Mouse (Mus musculus) MEL (cell line): ENCODE data around the gene Gm35134. TPM values are rescaled to one million over a fixed set of nuclear protein-coding genes. Genes with fewer than 3 reads are reported as not detected.
"Not testable (repeated sequence)": the region's sequence is repeated elsewhere in the genome, so short reads cannot be mapped to it uniquely, and the experiment has no call there.

ENCODE experiments used
- DNase-seq: peaks from one replicate; pipeline ENCODE4 v3.0.0; 2011; ENCODE audit warnings: low read depth, low spot score
- H3K27ac ChIP-seq: 2 replicates; pipeline ENCODE4 v1.5.1; 2012; ENCODE audit warnings: low read depth, mild to moderate bottlenecking, control low read depth, low read length, moderate library complexity; ENCODE audit not compliant: control insufficient read depth
- H3K27me3 ChIP-seq, 2 experiments: fragments of 150-350 bp in 1 of 2; sonication (generic) in 1 of 2; 2 replicates each; pipeline ENCODE4 v1.6.1; 2012; ENCODE audit warnings: low read length in 2 of 2, mild to moderate bottlenecking in 2 of 2, improper control_type of control experiment in 1 of 2, moderate library complexity in 1 of 2; ENCODE audit not compliant: insufficient read depth in 2 of 2, control insufficient read depth in 1 of 2
- H3K36me3 ChIP-seq, 2 experiments: 2 replicates each; pipeline ENCODE4 v1.6.1; 2012 to 2014; ENCODE audit warnings: low read length in 2 of 2, improper control_type of control experiment in 1 of 2, inconsistent platforms in 1 of 2, mild to moderate bottlenecking in 1 of 2; ENCODE audit not compliant: insufficient read depth in 2 of 2, control insufficient read depth in 1 of 2
- H3K4me1 ChIP-seq, 2 experiments: fragments of 150-350 bp in 1 of 2; sonication (generic) in 1 of 2; 2 replicates each; pipeline ENCODE4 v1.6.1; 2012; ENCODE audit warnings: low read length in 2 of 2, improper control_type of control experiment in 1 of 2, mild to moderate bottlenecking in 1 of 2; ENCODE audit not compliant: insufficient read depth in 2 of 2, control insufficient read depth in 1 of 2
- H3K4me3 ChIP-seq, 2 experiments: fragments of 150-350 bp in 1 of 2; sonication (generic) in 1 of 2; 2 replicates each; pipeline ENCODE4 v1.5.1; 2012; ENCODE audit warnings: low read depth in 2 of 2, low read length in 2 of 2, mild to moderate bottlenecking in 2 of 2, moderate library complexity in 2 of 2, control low read depth in 1 of 2, improper control_type of control experiment in 1 of 2; ENCODE audit not compliant: control insufficient read depth in 1 of 2, insufficient read depth in 1 of 2
- H3K79me2 ChIP-seq: 2 replicates; pipeline ENCODE4 v1.6.1; 2012; ENCODE audit warnings: mild to moderate bottlenecking, low read length, moderate library complexity; ENCODE audit not compliant: control insufficient read depth, poor library complexity, insufficient read depth
- H3K9ac ChIP-seq: 2 replicates; pipeline ENCODE4 v1.6.1; 2012; ENCODE audit warnings: low read depth, mild to moderate bottlenecking, control low read depth, low read length, moderate library complexity; ENCODE audit not compliant: control insufficient read depth, poor library complexity, severe bottlenecking
- H3K9me3 ChIP-seq: fragments of 150-350 bp; sonication (generic); replicated peaks from 2 replicates; pipeline ENCODE4 v1.6.1; 2012; ENCODE audit warnings: mild to moderate bottlenecking, low read length, improper control_type of control experiment, moderate library complexity; ENCODE audit not compliant: insufficient read depth
- polyA plus RNA-seq, 2 experiments: library from polyadenylated mRNA; stranded (reverse) in 1 of 2; unstranded in 1 of 2; fragments of >175 nt in 1 of 2; fragments of >200 nt in 1 of 2; gene quantifications; 2 replicates each; pipeline versions ENCODE4 v1.2.1 to v1.2.4; 2012; ENCODE audit warnings: low replicate concordance in 2 of 2, low read depth in 1 of 2; ENCODE audit not compliant: insufficient read length in 2 of 2, insufficient read depth in 1 of 2, missing spikeins in 1 of 2
- total RNA-seq: library from RNA; depleted of rRNA; stranded (reverse); fragments of 300-350 nt; gene quantifications from 2 replicates; pipeline ENCODE4 v1.2.3, GENCODE M21; 2012; rRNA removed

The Gm35134 gene
- total RNA-seq, result not detected in 2 replicates
- polyA plus RNA-seq, result not detected

DNA sequence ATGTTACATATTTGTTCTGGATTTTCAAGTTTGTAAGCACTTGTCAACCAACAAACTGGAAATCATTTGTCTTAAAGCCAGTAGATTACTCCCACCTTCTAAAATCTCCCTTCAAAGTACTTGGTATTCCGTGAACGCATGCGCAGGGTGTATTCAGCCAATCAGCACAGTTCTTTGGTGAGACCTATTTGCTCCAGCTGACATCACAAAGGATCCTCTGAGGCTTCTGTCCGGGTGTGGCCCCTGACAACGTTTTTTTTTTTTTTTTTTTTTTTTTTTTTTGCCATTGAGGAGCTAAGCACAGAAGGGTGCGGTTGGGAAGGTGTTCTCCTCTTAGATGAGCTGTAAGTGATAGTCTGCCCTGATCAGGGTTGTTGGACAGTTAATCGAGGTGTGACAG lies at the start of gene Gm35134:
TSS of gene Gm35134 (plus strand) at position 301 of the 400 bp plus-strand sequence.
- not testable (repeated sequence) for H3K27ac ChIP-seq, H3K9me3 ChIP-seq, H3K9ac ChIP-seq, H3K27me3 ChIP-seq, DNase-seq, H3K4me1 ChIP-seq, H3K4me3 ChIP-seq, H3K36me3 ChIP-seq, H3K79me2 ChIP-seq
